Mouse (Mus musculus) 3134 (cell line): ENCODE measurements around the gene Epha2.

Experiments used
- DNase-seq: peaks from one replicate; pipeline ENCODE4 v3.0.0-alpha.2; 2011; ENCODE audit warnings: low spot score; ENCODE audit not compliant: insufficient read length; ENCODE audit errors: extremely low read depth

The Epha2 gene

DNA sequence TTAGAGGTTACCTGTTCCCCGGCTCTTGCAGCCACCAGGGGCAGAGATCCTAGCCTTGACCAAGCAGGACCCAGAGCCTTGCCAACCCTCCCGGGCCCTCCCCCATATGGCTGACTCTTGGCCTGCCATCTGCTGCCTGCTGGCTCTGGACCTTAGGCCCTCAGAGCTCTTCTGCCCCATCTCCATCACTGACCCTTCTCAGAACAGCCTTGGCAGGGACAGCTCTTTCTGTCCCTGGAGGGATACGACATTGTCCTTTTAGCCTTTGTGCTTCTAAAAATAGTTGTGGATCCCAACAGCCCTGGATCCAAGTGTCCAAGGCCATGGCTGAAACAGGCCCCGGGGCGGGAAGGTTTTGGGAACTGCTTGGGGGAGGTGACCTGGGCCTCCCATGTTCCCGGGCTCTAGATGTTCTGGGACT is 23.7 kb downstream of the Epha2 start:
- no peak for DNase-seq

DNA sequence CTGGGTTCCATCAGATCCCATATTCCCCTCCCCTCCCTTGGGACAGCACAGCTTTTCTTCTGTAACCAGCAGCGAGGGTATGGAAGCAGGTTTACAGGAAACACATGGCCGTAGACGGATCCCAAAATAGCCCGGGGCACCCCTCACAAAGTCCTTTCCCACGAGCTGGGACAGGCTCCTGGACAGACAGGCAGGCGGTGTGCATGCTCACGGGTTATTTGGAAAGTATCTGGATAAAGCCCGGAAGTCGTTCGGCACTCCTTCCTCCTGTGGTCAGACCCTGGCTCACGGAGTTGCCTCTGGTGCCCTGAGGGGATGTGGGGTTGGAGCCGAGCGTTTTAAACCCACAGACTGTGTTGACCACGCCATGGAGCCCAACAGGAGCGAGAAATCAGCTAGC is 24.6 kb downstream of the Epha2 start:
- DNase-seq = peak; percentile 69

DNA sequence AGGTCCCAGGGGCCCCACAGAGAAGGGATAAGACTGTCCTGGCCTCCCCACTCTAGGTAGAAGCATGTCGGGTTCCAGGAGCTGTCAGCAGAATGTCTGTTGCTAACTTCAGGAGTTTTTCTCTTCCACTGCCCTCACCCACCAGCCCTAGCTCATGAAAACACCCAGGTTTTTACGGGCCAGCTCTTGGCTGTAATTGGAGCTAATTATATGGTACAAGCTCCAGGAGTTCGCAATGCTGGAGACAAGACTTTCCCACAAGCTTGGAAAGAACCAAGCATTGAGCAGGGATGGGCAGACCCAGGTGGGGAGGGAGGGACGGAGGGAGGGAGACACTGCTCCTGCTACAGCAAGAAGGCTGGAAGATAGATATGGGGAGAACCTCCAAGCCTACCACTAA is 26.0 kb downstream of the Epha2 start:
- DNase-seq = no peak

GRCm38 (mm10) chr4:141328742-141329141 is 27.7 kb downstream of the Epha2 start:
- DNase-seq = no peak

DNA sequence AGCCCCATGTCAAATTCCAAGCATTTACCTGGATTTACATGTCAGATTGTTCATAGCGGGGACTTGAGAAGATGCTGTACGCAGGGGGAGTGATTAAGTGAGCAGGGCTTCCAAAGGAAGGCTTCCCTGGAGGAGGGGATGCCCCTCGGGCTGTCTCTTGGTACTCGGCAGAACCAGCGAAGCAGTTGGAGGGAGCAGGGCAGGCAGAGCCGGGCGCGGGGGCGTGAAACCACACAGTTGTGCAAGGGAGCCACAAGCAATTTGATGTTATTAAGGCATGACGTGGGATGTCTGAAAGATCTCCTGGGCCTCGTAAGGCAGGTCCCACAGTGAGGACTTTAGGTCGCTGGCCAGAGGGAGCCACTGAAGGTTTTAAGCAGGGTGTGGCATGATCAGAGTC is 28.9 kb downstream of the Epha2 start:
- peak; percentile 70 for DNase-seq

DNA sequence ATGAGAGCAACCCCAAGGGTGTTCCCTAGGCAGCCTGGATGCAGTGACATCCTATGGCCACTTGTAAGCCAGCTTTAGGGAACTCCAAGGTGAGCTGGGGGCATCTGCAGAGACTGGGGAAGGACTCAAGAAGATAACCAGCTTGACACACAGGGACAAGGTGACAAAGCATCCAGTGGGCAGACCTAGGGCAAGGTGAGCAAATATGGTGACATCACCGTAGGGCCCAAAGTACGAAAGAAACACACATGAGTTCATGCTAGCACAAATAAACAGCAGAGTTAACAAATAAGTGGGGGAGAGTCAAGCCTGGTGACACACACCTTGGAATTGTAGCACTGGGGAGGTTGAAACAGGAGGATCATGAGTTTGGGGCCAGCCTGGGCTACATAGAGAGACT is 30.4 kb downstream of the Epha2 start:
- DNase-seq = no peak

GRCm38 (mm10) chr4:141332258-141332657 is 31.2 kb downstream of the Epha2 start:
- peak; percentile 53 for DNase-seq

DNA sequence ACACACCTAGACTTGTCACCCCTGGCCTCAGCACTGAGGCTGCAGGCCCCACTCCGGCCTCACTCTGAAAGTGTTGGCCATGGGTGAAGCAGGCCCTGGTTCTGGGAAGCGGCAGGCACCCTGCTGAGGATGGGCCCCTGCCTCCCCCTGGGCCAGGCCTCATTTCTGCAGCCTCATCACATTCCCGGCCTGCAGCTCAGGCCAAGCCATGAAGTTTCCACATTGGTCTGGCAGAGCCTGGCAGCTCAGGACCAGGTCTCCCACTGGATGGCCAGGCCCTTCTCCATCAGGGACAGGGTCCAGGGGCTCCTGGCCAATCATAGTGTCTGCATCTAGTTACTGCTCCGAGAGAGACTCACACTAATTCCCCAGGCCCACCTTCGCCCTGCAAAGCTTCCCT is 33.7 kb downstream of the Epha2 start:
- DNase-seq = no peak

- no peak for DNase-seq
Measured at GRCm38 (mm10) chr4:141335263-141335796, 34.3 kb downstream of the Epha2 start.

GRCm38 (mm10) chr4:141336196-141336595 is 35.2 kb downstream of the Epha2 start:
- DNase-seq = no peak

DNA sequence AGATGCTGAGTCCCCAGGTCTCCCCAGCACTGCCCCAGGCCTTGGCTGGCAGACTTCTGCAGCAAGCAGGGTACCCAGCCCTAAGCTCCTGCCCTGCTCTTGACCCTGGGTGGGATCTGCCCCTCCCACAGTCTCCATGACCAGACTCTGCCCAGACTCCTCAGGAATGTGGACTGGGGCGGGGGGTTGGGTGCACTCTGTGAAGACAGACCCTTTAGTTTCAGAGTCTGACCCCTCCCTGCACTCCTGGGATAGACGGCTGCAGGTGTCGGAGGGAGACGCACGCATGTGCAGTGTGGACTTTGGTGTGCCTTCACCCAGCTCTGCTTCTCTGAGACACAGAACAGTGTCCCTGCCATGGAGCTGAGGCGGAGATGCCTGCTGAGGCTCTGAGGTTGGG is 36.9 kb downstream of the Epha2 start:
- no peak for DNase-seq

DNA sequence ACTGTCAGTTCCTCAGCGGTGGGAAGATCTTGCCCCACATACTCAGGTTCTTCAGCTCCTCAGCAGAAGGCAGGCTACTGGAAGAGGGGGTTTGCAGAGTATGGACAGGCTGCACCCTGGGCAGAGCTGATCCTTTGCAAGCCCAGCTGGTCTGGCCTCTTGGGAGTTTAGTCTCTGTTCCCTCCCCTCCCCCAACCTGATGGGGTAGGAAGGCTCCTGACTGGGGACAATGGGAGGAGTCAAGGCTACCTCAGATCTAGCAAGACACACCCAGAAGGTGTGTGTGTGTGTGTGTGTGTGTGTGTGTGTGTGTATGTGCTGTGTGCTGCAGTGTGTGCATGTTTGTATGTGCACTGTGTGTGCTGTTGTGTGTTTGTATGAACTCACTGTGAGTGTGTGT is 37.8 kb downstream of the Epha2 start:
- DNase-seq = no peak

DNA sequence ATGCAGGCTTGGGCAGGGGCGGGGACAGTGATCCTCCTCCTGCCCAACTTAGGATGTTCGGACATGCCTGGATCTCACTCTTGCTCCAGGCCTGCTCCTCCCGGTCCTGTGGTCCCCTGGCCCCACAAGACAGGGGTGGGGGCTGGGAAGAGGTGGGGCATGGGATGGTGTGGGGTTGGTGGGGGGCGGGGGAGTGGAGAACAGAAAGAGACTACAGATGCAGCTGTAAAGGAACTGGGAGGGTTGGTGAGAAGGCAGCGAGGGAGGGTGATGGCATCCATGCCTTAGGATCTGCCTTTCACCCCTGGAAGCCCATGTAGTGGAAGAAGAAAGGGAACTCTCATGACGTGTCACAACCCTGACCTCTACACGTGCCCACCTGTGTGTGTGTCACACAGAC is 40.4 kb downstream of the Epha2 start:
- DNase-seq = no peak

GRCm38 (mm10) chr4:141343515-141343914 is 42.5 kb downstream of the Epha2 start:
- no peak for DNase-seq

DNA sequence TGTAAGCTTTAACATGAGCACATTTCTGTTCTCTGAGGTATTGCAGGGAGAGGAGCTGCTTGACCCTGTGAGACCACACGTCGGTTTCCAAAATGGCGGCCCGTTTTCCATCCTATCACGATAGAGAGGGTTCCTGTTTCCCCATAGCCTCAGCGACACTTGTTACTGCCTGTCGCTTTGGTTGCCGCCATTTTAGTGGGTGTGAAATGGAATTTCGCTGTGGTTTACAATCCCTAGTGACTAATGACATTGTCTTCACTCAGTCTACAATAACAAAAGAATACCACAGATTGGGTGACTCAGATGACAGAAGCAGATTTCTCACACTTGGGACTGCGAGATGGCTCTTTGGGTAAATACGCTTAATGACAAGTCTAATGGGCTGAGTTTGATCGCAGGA is 44.2 kb downstream of the Epha2 start:
- DNase-seq = peak; percentile 58

DNA sequence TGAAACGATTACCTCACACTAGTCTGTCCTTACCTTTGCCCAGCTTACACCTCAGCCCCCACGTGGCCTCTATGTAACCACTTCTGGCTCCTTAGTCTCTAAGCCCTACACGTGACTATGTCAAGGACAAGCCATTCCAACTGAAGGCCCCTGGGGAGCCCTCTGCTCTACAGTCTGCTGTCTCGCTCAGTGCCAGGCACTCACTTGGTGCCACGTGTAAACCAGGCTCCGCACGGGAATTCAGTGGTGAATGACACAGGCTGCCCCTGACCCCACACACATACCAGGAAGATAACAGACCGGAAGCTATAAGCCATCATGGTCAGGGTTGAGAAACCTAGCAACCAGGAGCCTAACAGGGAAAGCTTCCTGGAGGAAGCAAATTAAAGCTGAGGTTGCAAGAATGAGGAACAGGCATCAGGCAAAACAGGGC is 46.3 kb downstream of the Epha2 start:
- peak; percentile 66 for DNase-seq

GRCm38 (mm10) chr4:141348616-141349015 is 47.6 kb downstream of the Epha2 start:
- no peak for DNase-seq

DNA sequence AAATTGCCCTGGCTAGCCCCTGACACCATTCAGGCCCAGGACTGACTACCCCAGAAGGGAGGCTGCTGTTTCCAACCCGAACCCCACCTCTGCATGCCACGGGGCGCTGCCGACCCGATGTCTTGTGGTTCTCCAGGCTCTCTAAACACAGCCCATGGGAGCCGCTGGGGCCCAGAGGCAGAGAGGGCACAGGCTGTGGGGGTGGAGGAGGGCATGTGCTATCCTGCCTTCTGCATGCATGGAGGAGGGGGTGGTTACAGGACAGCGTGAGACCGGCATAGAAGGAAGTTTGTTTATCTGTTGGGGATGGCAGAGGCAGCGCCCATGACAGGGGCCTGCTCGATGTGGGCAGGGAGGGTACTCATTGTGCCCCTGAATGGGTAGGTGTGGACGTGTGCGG is 49.0 kb downstream of the Epha2 start:
- DNase-seq = no peak

- no peak for DNase-seq
Measured at GRCm38 (mm10) chr4:141351972-141352371, 50.9 kb downstream of the Epha2 start.

- no peak for DNase-seq
Measured at GRCm38 (mm10) chr4:141352986-141353385, 51.9 kb downstream of the Epha2 start.

- DNase-seq = peak; percentile 63
Measured at GRCm38 (mm10) chr4:141353868-141354267, 52.8 kb downstream of the Epha2 start.

GRCm38 (mm10) chr4:141357811-141358210 is 56.8 kb downstream of the Epha2 start:
- no peak for DNase-seq

DNA sequence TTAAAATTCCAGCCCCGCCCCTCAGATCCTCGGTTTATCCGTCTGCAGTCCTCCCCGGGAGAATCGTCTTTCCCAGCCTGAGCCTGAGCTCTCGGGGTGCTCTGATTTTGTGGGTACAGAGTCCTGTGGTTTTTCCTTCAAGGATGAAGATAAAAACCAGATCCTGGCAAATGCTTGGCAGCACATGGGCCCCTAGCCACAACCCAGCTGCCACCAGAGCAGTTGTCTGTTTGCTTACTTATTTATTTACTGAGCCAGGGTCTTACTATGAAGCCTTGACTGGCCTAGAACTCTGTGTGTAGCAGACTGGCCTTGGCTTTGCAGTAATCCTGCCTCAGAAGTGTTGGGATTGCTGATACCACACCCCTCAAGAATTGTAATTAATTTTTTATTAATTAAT is 58.2 kb downstream of the Epha2 start:
- DNase-seq = no peak
